Mouse (Mus musculus) liver, embryonic 14.5 days (tissue): ENCODE measurements at regions not wholly inside any gene's neighbourhood (a gene's known extent, or its start where the extent isn't known, plus 50 kb on each side); places are given as distances from the start of the nearest gene placed in this dataset.

Experiments used
- CTCF ChIP-seq: IDR thresholded peaks from 2 replicates; pipeline ENCODE4 v1.5.1; 2016; ENCODE audit warnings: antibody characterized with exemption, low read depth, control low read depth
- EP300 ChIP-seq: IDR thresholded peaks from 2 replicates; pipeline ENCODE4 v1.6.1; 2016; ENCODE audit warnings: antibody characterized with exemption, low read depth

DNA sequence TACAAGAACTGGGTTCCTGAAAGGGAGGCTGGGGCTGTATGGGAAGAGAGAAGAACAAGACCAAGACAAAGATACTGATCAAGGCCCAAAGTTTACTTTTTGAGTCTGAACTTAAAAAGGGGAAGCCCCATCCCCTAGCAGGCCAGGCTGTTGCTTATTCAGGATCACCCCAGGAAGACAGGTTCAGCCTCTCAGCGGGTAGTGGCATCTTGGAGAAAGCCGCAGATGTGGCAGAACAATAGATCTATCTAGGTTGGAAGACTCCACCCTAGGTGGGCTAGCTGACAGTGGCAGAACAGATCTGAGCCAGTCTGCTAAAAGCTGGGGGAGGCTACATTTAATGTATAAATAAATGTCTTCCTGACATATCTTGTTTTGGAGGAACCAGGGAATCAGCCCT lies 450.8 kb downstream of the Bckdhb start:
- TF ChIP-seq EP300, result no peak
- TF ChIP-seq CTCF, result no peak
